Mouse (Mus musculus) embryonic facial prominence, embryonic 13.5 days (tissue): Measurements from ENCODE around the gene Fam89a. TPM values are rescaled to one million over a fixed set of nuclear protein-coding genes. Genes with fewer than 3 reads are reported as not detected.

ENCODE experiments used
- ATAC-seq: fragments of 200-750 bp; cut with Nextera tagmentation; 2 replicates; pipeline ENCODE4 v1.8.0; 2017; ENCODE audit warnings: low read depth; ENCODE audit not compliant: insufficient number of reproducible peaks, insufficient read depth, low FRiP score, low TSS enrichment
- H3K27ac ChIP-seq: fragments of 300-500 bp; sonication (generic); 2 replicates; pipeline ENCODE4 v1.5.1; 2015; ENCODE audit warnings: moderate library complexity, mild to moderate bottlenecking, inconsistent platforms
- H3K27me3 ChIP-seq: fragments of 300-500 bp; sonication (generic); 2 replicates; pipeline ENCODE4 v1.6.1; 2015; ENCODE audit warnings: mild to moderate bottlenecking, inconsistent platforms
- H3K36me3 ChIP-seq: fragments of 300-500 bp; sonication (generic); 2 replicates; pipeline ENCODE4 v1.6.1; 2015; ENCODE audit warnings: mild to moderate bottlenecking, inconsistent platforms
- H3K4me1 ChIP-seq: fragments of 300-500 bp; sonication (generic); 2 replicates; pipeline ENCODE4 v1.6.1; 2015; ENCODE audit warnings: inconsistent platforms
- H3K4me2 ChIP-seq: fragments of 300-500 bp; sonication (generic); 2 replicates; pipeline ENCODE4 v1.6.1; 2015; ENCODE audit warnings: moderate library complexity, mild to moderate bottlenecking, inconsistent platforms
- H3K4me3 ChIP-seq: fragments of 300-500 bp; sonication (generic); 2 replicates; pipeline ENCODE4 v1.5.1; 2015; ENCODE audit warnings: mild to moderate bottlenecking, inconsistent platforms
- H3K9ac ChIP-seq: fragments of 300-500 bp; sonication (generic); 2 replicates; pipeline ENCODE4 v1.6.1; 2015; ENCODE audit warnings: mild to moderate bottlenecking, inconsistent platforms
- H3K9me3 ChIP-seq: fragments of 300-500 bp; sonication (generic); 2 replicates; pipeline ENCODE4 v1.6.1; 2016; ENCODE audit warnings: inconsistent platforms
- WGBS: fragments of 180-500 bp; shearing (Covaris S2); methylation state at CpG from one replicate; pipeline ENCODE4 v1.1.7; 2015; ENCODE audit warnings: mixed read lengths; 5-methylcytosine and 5-hydroxymethylcytosine counted together
- polyA plus RNA-seq: library from polyadenylated mRNA; unstranded; fragments of >200 nt; fragmentation: Nextera tagmentation; extraction: Ambion mirVana; gene quantifications from 2 replicates; pipeline ENCODE4 v1.2.1, GENCODE M21; 2015

Gene Fam89a
- polyA plus RNA-seq, 1 experiment from 2014 or later = 2.8 TPM

DNA sequence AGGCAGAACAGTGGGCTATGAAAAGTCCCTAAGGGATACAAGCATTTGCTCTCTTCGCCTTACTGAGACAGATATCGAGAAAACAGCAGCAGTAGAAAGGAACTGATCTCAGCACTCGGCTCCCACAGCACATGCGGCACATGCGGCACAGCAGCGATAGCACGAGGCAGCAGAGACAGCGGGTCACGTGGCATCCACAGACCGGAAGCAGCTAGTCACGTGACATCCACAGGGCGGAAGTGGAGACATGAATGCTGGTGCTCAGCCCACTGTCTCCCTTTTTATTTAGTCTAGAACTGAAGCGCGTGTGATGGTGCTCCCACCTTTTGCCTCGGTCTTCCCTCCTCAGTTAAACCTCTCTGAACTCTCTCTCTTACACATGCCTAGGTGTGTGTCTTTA, 31.6 kb upstream of the Fam89a start:
- no peak for ATAC-seq
- Histone ChIP-seq H3K4me2 (no peak overlapping the region), H3K36me3 (no peaks in the 10 kb centered on the region), H3K4me3 (no peak overlapping the region), H3K27me3 (peaks cover 26% of the 10 kb centered on the region), H3K9ac (no peak overlapping the region), H3K27ac (no peak overlapping the region), H3K4me1 (peaks cover 3% of the 10 kb centered on the region; the same call in 1 of the 2 replicates), H3K9me3 (no peaks in the 10 kb centered on the region)
- 84% methylated on average over 15 of the region's 15 CpGs for WGBS

DNA sequence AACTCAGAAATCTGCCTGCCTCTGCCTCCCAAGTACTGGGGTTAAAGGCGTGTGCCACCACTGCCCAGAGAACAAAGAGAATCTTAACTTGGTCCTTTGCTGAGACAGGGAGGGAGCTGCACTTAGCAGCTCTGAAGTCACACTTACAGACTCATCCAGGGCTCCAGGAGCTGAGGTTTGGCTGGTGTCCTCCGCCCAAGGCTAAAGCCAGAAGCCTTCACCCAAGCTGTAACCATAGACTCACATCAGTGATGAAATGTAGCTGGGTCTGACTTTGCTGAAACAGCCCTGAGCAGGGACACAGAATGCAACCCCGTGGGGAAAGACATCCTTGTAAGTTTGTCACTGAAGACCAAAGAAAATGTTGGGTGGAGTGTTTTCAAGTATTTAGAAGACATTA, 30.8 kb upstream of the Fam89a start:
- WGBS = 82% methylated on average over 3 of the region's 3 CpGs
- peaks cover 3% of the 10 kb centered on the region; the same call in 1 of the 2 replicates for H3K4me1 ChIP-seq
- H3K27me3 ChIP-seq = peaks cover 26% of the 10 kb centered on the region
- H3K36me3 ChIP-seq = no peaks in the 10 kb centered on the region
- H3K4me2 ChIP-seq = no peak overlapping the region
- no peak overlapping the region for H3K27ac ChIP-seq
- no peak for ATAC-seq
- no peaks in the 10 kb centered on the region for H3K9me3 ChIP-seq
- no peak overlapping the region for H3K9ac ChIP-seq
- H3K4me3 ChIP-seq = no peak overlapping the region

- no peak for ATAC-seq
- Histone ChIP-seq H3K4me3 (no peak overlapping the region), H3K9me3 (no peaks in the 10 kb centered on the region), H3K4me2 (no peak overlapping the region), H3K9ac (no peak overlapping the region), H3K4me1 (peaks cover 6% of the 10 kb centered on the region), H3K27me3 (peaks cover 23% of the 10 kb centered on the region), H3K27ac (no peak overlapping the region), H3K36me3 (no peaks in the 10 kb centered on the region)
- WGBS = 30% methylated on average over 7 of the region's 7 CpGs
Measured at GRCm38 (mm10) chr8:124780236-124780635, 28.6 kb upstream of the Fam89a start.

DNA sequence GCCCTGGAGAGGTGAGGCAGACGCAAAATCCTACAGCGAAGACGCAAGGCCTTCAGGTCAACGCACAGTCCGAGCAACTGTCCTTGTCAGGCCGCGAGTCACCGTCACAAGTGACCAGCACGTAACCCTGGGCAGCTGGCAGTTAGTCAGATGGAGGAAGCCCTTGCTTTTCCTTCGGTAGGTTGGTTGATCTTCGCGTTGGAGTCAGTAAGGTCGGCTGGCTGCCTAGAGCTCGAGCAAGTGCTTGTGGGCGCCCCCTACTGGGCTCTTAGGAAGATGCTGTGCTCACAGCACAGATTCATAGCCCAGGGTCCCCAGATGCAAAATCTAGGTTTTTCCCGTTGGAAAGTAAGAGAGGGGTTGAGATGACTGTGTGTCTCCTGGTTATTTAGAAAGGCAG, 24.1 kb upstream of the Fam89a start:
- WGBS = 12% methylated on average over 16 of the region's 16 CpGs
- no peak for ATAC-seq

DNA sequence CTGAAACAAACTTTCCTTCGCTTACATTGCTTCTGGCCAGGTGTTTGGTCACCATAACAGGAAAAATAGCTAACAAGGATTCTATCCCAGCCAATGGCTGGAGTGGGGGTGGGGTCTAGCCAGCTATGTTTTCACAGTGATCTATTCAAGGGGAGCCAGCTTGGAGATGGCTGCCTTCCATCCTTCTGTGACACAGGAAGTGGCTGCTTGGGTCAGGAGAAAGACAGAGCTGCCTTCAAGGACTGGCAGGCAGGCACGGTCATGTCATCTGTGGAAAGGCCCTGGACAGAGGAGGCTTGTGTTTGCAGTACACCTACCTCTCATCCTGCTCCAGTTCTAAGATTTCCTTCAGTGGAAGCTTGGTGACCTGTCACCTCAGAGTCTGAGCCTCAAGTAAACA, 20.8 kb upstream of the Fam89a start:
- H3K9ac ChIP-seq = 0 out of 2 replicates have a peak overlapping the region, but pooled peaks have one; percentile 11
- no peak overlapping the region for H3K27ac ChIP-seq
- WGBS = 46% methylated on average over 2 of the region's 2 CpGs
- no peak overlapping the region for H3K4me2 ChIP-seq
- no peak overlapping the region for H3K4me3 ChIP-seq
- no peaks in the 10 kb centered on the region for H3K9me3 ChIP-seq
- no peak for ATAC-seq
- H3K27me3 ChIP-seq = peaks cover 11% of the 10 kb centered on the region
- H3K4me1 ChIP-seq = peaks cover 3% of the 10 kb centered on the region; the same call in 1 of the 2 replicates
- H3K36me3 ChIP-seq = no peaks in the 10 kb centered on the region

More for the DNA sequence above, 24.1 kb upstream of the Fam89a start:
- peak overlapping the region; percentile 51 for H3K4me2 ChIP-seq
- H3K27me3 ChIP-seq = peaks cover 18% of the 10 kb centered on the region
- 0 out of 2 replicates have a peak overlapping the region, but pooled peaks have one; percentile 17 for H3K4me3 ChIP-seq
- no peaks in the 10 kb centered on the region for H3K36me3 ChIP-seq
- no peak overlapping the region for H3K9ac ChIP-seq
- no peaks in the 10 kb centered on the region for H3K9me3 ChIP-seq
- H3K4me1 ChIP-seq = peaks cover 3% of the 10 kb centered on the region; the same call in 1 of the 2 replicates
- H3K27ac ChIP-seq = no peak overlapping the region

GRCm38 (mm10) chr8:124763061-124763460, 11.4 kb upstream of the Fam89a start:
- no peaks in the 10 kb centered on the region for H3K36me3 ChIP-seq
- H3K4me3 ChIP-seq = no peak overlapping the region
- no peaks in the 10 kb centered on the region for H3K9me3 ChIP-seq
- no peaks in the 10 kb centered on the region for H3K27me3 ChIP-seq
- H3K9ac ChIP-seq = no peak overlapping the region
- whole genome bisulfite sequencing = 44% methylated on average over 7 of the region's 7 CpGs
- H3K4me2 ChIP-seq = no peak overlapping the region
- no peak for ATAC-seq
- no peak overlapping the region for H3K27ac ChIP-seq
- H3K4me1 ChIP-seq = no peaks in the 10 kb centered on the region

- Histone ChIP-seq H3K27ac (no peak overlapping the region), H3K36me3 (no peaks in the 10 kb centered on the region), H3K4me2 (no peak overlapping the region), H3K4me1 (peaks cover 7% of the 10 kb centered on the region; the same call in 1 of the 2 replicates), H3K9ac (no peak overlapping the region), H3K4me3 (no peak overlapping the region), H3K9me3 (no peaks in the 10 kb centered on the region), H3K27me3 (peaks cover 18% of the 10 kb centered on the region)
- no peak for ATAC-seq
- 54% methylated on average over 3 of the region's 3 CpGs for WGBS
Measured at GRCm38 (mm10) chr8:124758544-124758943, 6.9 kb upstream of the Fam89a start.

- no peak for ATAC-seq
- Histone ChIP-seq H3K4me3 (no peak overlapping the region), H3K9me3 (no peaks in the 10 kb centered on the region), H3K4me1 (peaks cover 13% of the 10 kb centered on the region), H3K27me3 (peaks cover 38% of the 10 kb centered on the region), H3K36me3 (no peaks in the 10 kb centered on the region), H3K9ac (no peak overlapping the region), H3K27ac (no peak overlapping the region), H3K4me2 (no peak overlapping the region)
- 34% methylated on average over 5 of the region's 5 CpGs for WGBS
Measured at GRCm38 (mm10) chr8:124756601-124757000, 5.0 kb upstream of the Fam89a start.

DNA sequence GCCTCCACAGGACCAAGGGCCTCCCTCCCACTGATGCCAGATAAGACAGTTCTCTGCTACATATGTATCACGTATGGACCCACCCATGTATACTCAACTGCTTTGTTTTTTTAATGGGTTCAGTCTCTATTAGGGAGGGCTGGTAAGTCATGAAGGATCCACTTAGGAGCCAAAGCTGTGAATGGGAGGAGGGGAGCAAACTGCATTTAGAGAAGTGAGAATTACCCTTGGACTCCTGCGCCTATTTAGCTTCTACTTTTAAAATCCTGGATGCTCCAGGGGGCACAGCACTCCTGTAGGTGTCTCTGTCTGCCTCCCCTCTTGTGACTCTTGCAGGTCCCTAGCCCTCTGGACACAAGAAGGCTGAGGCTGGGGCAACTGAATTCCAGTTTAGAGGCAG, 4.5 kb upstream of the Fam89a start:
- H3K4me3 ChIP-seq = no peak overlapping the region
- H3K4me2 ChIP-seq = no peak overlapping the region
- H3K9me3 ChIP-seq = no peaks in the 10 kb centered on the region
- WGBS = 59% methylated on average over 2 of the region's 2 CpGs
- H3K9ac ChIP-seq = no peak overlapping the region
- no peak overlapping the region for H3K27ac ChIP-seq
- H3K36me3 ChIP-seq = no peaks in the 10 kb centered on the region
- H3K4me1 ChIP-seq = peaks cover 17% of the 10 kb centered on the region
- H3K27me3 ChIP-seq = peaks cover 42% of the 10 kb centered on the region
- ATAC-seq = no peak

DNA sequence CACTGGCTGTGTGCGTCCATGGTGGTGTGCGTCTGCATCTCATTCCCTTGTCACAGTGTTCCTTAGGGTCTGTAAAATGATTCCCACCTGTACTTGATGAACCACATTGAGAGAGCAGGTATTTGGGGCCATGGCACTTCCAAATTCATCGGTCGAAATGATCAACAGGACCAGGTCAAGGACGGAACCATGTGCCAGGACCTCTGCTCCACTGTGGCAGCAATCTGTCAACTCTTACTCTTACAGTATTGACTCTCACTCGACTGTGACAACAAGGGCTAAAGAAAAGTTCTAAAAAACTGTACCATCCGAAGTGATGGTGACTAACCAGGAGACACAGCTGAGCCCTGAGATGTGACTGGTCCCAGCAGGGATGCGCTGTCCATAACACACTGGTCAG, 3.8 kb upstream of the Fam89a start:
- Histone ChIP-seq H3K9me3 (no peaks in the 10 kb centered on the region), H3K4me1 (peaks cover 22% of the 10 kb centered on the region), H3K9ac (no peak overlapping the region), H3K4me2 (no peak overlapping the region), H3K27me3 (peaks cover 49% of the 10 kb centered on the region), H3K27ac (no peak overlapping the region), H3K4me3 (no peak overlapping the region), H3K36me3 (no peaks in the 10 kb centered on the region)
- 70% methylated on average over 8 of the region's 8 CpGs for WGBS
- no peak for ATAC-seq

GRCm38 (mm10) chr8:124754792-124755190, 3.2 kb upstream of the Fam89a start:
- H3K4me2 ChIP-seq = no peak overlapping the region
- H3K4me3 ChIP-seq = no peak overlapping the region
- H3K4me1 ChIP-seq = peaks cover 27% of the 10 kb centered on the region
- ATAC-seq = no peak
- peaks cover 56% of the 10 kb centered on the region for H3K27me3 ChIP-seq
- no peak overlapping the region for H3K9ac ChIP-seq
- H3K27ac ChIP-seq = no peak overlapping the region
- H3K36me3 ChIP-seq = no peaks in the 10 kb centered on the region
- 37% methylated on average over 4 of the region's 4 CpGs for WGBS
- H3K9me3 ChIP-seq = no peaks in the 10 kb centered on the region

GRCm38 (mm10) chr8:124754101-124754791, 2.6 kb upstream of the Fam89a start:
- no peak for ATAC-seq
- H3K9me3 ChIP-seq = no peaks in the 10 kb centered on the region
- H3K27ac ChIP-seq = no peak overlapping the region
- H3K4me3 ChIP-seq = no peak overlapping the region
- WGBS = 13% methylated on average over 11 of the region's 11 CpGs
- no peak overlapping the region for H3K4me2 ChIP-seq
- no peaks in the 10 kb centered on the region for H3K36me3 ChIP-seq
- H3K4me1 ChIP-seq = peaks cover 27% of the 10 kb centered on the region
- H3K9ac ChIP-seq = no peak overlapping the region; the same call in 1 of the 2 replicates
- peaks cover 61% of the 10 kb centered on the region for H3K27me3 ChIP-seq
